Mouse (Mus musculus) cerebral cortex, adult 2 months (tissue): ENCODE measurements around the gene Ttc17.

Experiments
- WGBS: fragments of 180-500 bp; shearing (Covaris S2); methylation state at CpG from one replicate; pipeline ENCODE4 v1.1.7; 2018; 5-methylcytosine and 5-hydroxymethylcytosine counted together

The Ttc17 gene

DNA sequence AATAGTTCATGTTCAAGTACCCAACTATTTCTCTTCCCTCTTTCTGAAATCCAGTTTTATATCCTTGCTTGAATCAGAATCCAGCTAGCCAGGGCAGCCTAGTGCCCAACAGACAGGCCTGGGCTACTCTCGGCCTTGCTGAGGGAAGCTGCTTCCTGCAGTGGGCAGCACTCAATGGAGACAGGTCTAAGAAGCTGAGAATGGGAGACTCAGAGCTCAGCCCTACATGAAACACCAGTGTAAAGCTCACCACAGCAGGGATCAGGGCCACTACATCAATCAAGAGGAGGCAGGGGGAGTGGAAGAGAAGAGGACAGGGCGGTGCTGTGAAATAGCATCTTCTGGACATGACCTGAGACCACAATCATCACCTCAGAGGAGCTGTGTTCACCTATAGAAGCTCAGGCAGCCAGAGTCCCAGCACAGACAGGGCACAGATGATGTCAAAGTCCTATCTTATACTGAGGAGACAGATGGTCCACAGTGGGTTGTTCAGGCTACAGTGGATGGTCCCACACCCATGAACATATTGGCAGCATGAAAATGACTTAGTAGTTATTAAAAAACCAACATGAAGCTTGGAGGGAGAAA is 25.3 kb downstream of the Ttc17 start:
- 92% methylated on average over 2 of the region's 2 CpGs for WGBS

DNA sequence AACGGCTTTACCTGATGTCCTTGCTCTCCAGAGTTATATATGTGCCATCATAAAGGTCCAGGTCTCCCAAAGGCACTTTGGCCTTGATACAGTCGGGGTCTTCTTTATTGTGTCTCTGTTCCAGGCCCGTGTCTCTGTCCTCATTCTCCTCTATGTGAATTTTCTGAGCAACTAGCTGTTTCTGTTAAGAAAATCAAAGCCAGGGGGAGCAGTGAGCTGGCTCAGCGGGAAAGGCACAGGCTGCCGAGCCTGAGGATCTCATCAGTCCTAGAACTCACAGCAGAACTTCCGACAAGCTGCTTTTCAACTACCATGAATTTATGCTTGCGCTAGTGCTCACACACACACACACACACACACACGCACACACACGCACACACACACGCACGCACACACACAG is 27.8 kb downstream of the Ttc17 start:
- WGBS: 81% methylated on average over 11 of the region's 11 CpGs

GRCm38 (mm10) chr2:94371093-94371492 is 35.4 kb downstream of the Ttc17 start:
- 75% methylated on average over 6 of the region's 6 CpGs for WGBS

- 96% methylated on average over 6 of the region's 6 CpGs for WGBS
Observed at GRCm38 (mm10) chr2:94363821-94364220, 42.7 kb downstream of the Ttc17 start.

GRCm38 (mm10) chr2:94360398-94360973 is 46.0 kb downstream of the Ttc17 start:
- WGBS: 78% methylated on average over 4 of the region's 4 CpGs

GRCm38 (mm10) chr2:94348165-94348591 is 58.3 kb downstream of the Ttc17 start:
- WGBS: 43% methylated on average over 6 of the region's 6 CpGs

DNA sequence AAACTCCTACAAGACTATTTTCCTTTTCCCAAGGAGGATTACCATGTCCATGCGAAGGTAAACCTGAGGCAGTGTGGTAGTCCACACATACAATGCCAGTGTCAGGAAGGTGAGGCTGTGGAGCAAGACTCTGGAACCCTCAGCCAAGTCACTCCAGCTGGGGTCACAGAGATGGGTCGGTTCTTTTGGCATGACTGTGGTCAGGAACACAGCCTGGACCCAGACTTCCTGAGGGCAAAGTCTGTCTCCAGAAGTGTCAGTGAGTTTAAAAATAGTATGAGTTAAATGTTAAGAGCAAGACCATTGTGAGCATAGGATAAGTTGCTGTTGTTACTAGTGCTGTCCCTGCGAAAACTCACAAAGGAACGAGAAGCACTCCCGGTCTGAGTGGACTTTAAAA is 59.7 kb downstream of the Ttc17 start:
- WGBS: 84% methylated on average over 5 of the region's 5 CpGs

DNA sequence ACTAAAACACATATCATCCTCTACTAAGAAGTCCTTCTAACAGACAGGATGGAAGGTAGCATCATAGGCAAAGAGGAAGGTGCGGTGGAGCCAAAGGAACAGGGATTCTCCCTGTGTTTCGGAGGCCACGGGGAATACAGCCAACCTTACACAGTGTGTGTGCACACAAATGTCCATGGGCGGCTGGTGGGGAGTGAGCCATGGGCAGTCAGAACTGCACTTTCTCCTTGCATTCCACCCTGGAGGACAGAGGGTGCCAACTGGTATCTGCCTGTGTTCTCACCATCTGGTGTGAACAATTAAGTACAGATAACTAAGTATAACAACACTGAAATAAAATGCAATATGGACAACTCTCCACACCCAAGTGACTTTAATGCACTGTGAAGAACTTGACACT is 61.9 kb downstream of the Ttc17 start:
- 86% methylated on average over 4 of the region's 4 CpGs for WGBS

- WGBS: 73% methylated on average over 12 of the region's 12 CpGs
Observed at GRCm38 (mm10) chr2:94343290-94344285, 62.9 kb downstream of the Ttc17 start.

GRCm38 (mm10) chr2:94340769-94341168 is 65.7 kb downstream of the Ttc17 start:
- WGBS: 38% methylated on average over 1 of the region's 1 CpGs

DNA sequence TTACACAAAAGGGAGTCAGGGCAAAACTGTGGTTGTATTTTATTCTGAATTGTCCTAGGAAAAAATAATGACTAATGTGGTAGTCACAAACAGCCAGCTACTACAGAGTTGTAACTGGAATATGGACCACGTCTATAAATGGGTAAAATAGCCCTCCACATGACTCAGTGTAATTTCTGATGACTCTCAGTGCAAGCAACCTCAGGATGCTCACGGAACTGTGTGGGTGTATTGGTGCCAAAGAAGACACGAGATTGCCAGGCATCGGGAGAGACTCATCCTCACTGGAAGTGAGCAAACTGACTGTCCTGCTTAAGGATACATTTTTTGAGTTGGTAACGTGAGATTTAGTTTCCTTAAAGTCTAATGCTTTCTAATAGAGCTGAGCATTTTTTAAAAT is 67.0 kb downstream of the Ttc17 start:
- WGBS: 68% methylated on average over 5 of the region's 5 CpGs

GRCm38 (mm10) chr2:94336336-94336735 is 70.2 kb downstream of the Ttc17 start:
- WGBS: 48% methylated on average over 9 of the region's 9 CpGs

- 33% methylated on average over 2 of the region's 2 CpGs for WGBS
Observed at GRCm38 (mm10) chr2:94334742-94335046, 71.8 kb downstream of the Ttc17 start.

GRCm38 (mm10) chr2:94333841-94334741 is 72.4 kb downstream of the Ttc17 start:
- 61% methylated on average over 14 of the region's 14 CpGs for WGBS

GRCm38 (mm10) chr2:94333086-94333485 is 73.4 kb downstream of the Ttc17 start:
- 83% methylated on average over 2 of the region's 2 CpGs for WGBS

GRCm38 (mm10) chr2:94329336-94329735 is 77.2 kb downstream of the Ttc17 start:
- WGBS: 96% methylated on average over 13 of the region's 13 CpGs

DNA sequence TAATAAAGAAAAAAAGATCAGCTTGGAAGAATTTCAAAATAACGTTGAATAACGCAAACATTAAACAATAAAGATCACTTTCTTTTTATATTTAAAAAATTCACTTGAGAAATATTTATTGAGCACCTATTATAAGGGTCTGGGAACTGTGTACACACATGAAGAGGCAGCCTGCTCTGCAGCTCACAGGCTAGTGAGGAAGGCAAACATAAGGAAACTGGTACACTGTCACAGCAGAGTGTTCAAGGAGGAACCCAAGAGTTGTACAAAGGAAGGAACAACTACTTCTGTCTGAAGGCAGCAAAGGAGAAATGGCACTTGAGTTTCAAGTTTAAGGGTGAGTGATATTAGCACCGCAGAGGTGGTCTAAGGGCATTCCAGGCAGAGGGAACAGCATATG is 78.7 kb downstream of the Ttc17 start:
- 93% methylated on average over 3 of the region's 3 CpGs for WGBS

DNA sequence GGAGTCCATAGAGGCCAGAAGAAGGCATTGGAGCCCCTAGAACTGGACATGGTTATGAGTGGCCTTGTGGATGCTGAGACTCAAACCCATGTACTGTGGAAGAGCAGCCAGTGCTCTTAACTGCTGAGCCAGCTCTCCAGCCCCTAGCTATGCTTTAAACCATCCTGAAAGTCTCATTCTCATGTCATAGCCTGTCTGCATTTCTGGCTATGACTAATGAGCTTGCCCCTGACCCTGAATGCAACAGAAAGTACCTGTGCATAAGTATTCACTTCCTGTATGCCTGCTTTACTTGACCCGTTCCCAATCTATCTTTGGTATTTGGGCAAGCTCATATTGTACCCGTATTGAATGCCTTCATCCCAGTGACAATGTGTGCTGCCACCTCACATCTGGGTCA is 86.7 kb downstream of the Ttc17 start:
- 77% methylated on average over 2 of the region's 2 CpGs for WGBS

DNA sequence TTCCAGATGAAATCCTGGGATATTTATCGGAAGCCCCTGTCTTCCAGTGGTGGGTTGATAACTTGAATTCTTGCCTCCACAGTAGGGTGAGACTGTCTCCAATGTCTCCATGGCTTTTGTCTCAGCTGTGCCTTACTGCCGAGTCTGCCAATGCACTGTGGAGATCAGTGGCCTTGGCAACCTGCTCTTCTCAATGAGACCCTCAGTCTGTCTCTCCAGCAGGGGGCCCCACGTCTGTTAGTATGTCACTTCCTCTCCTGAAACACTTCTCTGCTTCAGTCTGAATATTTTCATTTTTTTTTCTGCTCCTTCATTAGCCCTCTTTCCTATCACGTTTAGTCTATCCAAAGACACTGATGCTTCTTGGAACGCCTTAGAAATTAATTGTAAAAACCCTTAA is 90.0 kb downstream of the Ttc17 start:
- WGBS: 72% methylated on average over 5 of the region's 5 CpGs

DNA sequence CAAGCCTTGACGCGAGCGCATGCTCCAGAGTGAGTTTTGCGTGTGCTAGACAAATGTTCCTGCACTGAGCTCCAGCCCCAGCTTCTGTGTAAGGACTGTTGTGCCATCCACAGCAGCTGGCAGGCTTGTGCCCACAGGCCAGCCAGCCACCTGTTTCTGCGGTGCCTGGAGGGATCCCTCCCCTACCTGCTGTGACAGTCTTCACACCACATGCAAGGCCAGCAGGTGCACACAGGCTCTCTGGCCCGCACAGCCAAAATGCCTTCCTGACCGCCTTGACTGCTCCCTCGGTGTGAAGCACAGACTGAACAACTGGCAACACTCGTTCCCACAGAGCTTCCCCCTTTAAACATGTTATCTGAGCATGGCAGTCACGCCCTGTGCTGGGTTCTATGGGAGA is 102.5 kb downstream of the Ttc17 start:
- WGBS: 83% methylated on average over 10 of the region's 10 CpGs

DNA sequence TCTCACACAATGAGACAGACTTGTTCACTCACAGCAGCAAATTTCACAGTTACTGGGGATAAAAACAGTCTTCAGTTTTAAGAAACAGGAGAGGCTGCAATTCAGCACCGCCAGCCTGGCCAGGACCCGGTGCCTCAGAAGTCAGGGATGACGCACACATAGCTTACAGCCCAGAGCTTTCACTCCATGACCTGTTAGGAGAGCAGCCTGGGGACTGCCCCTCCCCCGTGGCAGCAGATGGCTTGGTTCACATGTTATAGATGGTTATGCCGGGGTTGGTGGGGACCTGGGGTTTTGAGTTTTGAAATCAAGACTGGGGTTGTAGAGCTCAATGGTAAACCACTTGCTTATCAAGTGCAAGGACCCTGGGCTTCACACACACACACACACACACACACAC is 104.1 kb downstream of the Ttc17 start:
- WGBS: 80% methylated on average over 5 of the region's 5 CpGs

DNA sequence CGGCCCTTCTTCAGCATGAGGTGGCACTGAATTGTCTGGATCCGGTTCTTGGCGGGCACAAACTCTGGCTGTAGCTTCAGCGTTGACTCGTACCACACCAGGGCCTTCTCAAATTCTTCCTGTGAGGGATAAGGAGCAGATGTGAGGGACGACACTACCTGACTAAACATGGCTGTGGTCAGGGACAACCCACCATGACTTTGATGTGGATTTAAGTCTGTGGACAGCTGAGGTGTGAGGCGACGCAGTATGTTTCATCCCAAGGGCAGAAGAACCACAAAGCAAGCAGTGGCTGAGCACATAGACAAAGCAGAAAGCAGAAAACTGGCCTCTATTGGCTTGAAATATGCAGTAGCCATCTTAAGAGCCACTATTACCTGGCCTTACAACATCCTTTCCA is 104.7 kb downstream of the Ttc17 start:
- WGBS: 93% methylated on average over 8 of the region's 8 CpGs
